Mouse (Mus musculus) spleen, adult 18-20 months (tissue): ENCODE measurements around the gene Cys1.

Experiments used
- DNase-seq, 2 experiments: peaks; one replicate each; pipeline ENCODE4 v3.0.0; 2022; ENCODE audit warnings: mixed read lengths in 2 of 2

Cys1 gene

GRCm38 (mm10) chr12:24697484-24698204 is 16.0 kb upstream of the Cys1 start:
- no peak for DNase-seq

GRCm38 (mm10) chr12:24696500-24697483 is 15.2 kb upstream of the Cys1 start:
- peak; percentile 57 to 71 for DNase-seq

GRCm38 (mm10) chr12:24690351-24690750 is 8.7 kb upstream of the Cys1 start:
- DNase-seq = no peak

- DNase-seq = no peak
Measured at GRCm38 (mm10) chr12:24686696-24687346, 5.2 kb upstream of the Cys1 start.

DNA sequence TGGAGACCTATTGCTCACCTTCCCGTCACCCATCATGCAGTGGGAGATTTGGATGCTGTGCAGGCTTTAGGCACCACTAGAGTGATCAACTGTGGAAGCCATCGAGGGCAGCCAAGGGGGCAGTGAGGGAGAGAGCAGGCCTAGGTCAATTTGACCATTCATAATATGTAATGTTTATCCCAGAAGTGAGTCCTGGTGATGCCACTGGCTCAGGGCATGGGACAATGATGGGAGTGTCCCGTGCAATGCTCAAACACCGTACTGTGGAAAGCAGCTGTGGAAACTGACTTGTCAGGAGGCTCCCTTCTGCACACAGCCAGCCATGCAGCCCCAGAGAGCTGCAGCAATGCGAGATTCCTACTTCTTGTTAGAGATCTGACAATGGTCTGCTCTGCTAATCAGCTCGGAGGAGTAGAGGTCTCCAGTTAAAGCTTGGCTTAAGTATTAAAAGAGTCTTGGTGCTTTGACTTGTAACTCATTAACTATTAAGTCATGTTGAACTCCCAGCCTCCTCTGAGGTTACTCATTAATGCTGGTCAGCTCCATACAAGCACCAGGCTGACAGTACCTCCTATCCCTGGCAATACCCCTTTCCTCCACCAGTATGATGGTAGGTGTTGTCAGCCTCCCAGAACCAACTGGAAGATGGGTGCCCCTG is 4.6 kb upstream of the Cys1 start:
- DNase-seq = no peak

DNA sequence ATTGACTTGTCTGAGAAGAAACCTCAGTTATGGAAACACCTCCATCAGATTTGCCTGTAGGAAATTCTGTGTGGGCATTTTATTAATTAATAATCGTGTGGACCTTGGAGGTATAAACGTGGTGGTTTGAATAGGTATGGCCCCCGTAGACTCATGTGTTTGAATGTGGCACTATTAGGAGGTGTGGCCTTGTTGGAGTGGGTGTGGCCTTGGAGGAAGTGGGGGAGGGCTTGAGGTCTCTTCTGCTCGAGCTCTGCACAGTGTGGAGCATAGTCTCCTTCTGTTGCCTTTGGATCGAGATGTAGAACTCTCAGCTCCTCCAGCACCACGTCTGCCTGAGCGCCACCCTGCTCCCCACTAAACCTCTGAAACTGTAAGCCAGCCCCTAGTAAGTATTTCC is 1.8 kb upstream of the Cys1 start:
- no peak for DNase-seq

- DNase-seq = no peak
Measured at GRCm38 (mm10) chr12:24682563-24682962, 950 bp upstream of the Cys1 start.

GRCm38 (mm10) chr12:24680492-24681285 is 924 bp downstream of the Cys1 start:
- DNase-seq = no peak

DNA sequence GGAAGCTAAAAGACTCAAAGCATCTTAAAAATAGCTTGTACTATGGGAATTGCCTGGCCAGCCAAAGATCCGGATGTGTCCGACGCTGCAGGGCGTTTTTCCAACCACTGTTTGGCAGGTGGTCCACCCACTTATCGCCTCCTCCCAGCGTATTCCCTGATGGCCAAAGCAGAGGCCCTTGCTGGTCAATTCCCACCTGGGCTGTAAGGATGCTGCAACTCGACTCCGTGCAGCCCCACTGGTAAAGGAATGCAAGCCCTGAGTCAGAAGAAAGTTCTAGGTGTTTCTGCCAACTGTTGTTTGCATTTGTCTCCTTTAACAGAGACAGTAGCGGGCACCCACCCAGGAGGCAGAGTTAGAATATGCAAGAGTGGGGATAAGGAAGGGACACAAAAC is 1.5 kb downstream of the Cys1 start:
- DNase-seq = no peak

- DNase-seq = no peak
Measured at GRCm38 (mm10) chr12:24662131-24662530, 19.5 kb downstream of the Cys1 start.

DNA sequence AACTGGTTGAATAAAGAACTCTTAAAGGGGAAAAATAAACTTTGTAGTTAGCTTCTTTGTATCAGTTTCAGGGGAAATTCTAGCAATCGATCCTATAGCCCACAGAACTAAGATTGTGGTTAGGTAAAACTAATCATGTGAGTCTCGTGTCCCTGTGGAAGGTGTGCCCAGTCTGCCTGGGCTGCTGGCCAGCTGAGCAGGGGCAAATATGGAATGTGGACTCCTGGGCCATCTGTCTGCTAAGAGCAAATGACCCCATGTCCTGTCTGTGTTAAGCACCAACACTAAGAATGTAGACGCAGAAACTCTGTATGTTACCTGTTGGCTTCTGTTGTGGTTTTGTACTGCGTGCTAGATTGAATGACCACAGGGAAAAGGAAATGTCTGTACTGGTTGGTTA is 20.5 kb downstream of the Cys1 start:
- no peak for DNase-seq

DNA sequence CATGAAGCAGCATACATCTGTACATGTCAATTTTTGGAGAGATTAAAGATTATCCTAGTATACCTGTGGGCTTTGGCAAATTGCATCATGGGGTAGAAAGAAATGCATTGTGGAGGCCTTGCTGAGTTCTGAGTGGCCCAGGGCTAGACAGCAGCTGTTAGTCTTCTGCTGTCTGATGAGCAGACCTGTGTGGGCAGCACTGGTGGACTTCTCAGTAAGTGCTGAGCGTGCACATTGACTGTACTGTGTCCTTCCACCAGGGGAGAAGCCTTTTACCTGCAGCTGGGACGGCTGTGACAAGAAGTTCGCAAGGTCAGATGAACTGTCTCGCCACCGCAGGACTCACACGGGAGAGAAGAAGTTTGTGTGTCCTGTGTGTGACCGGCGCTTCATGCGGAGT is 21.7 kb downstream of the Cys1 start:
- no peak for DNase-seq

DNA sequence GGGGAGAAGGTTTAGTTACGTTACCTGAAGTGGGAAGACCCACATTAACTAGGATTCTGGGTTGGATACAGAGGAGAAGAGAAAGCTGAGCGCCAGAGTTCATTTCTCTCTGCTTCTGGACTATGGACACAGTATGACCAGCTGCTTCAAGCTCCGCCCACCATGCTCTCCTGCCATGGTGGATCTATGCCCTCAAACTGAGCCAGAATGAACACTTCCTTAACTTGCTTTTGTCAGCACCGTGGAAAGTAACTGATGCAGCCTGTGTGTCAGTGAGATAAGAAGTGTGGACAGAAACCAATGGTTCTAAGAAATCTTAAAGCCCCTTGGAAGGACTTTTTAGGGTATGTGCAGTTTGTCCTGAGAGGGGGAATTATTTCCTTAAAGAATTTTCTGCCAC is 22.6 kb downstream of the Cys1 start:
- no peak for DNase-seq

GRCm38 (mm10) chr12:24656436-24656835 is 25.2 kb downstream of the Cys1 start:
- no peak for DNase-seq

- no peak for DNase-seq
Measured at GRCm38 (mm10) chr12:24654065-24654862, 27.3 kb downstream of the Cys1 start.

GRCm38 (mm10) chr12:24651642-24652342 is 29.8 kb downstream of the Cys1 start:
- peak; percentile 89 to 92 for DNase-seq

GRCm38 (mm10) chr12:24651063-24651557 is 30.5 kb downstream of the Cys1 start, which contains the start of gene Klf11:
Gene Klf11 (plus strand): TSS chr12:24651274.
- DNase-seq = peak; percentile 96 to 98

GRCm38 (mm10) chr12:24650415-24651062 is 31.1 kb downstream of the Cys1 start:
- no peak for DNase-seq

DNA sequence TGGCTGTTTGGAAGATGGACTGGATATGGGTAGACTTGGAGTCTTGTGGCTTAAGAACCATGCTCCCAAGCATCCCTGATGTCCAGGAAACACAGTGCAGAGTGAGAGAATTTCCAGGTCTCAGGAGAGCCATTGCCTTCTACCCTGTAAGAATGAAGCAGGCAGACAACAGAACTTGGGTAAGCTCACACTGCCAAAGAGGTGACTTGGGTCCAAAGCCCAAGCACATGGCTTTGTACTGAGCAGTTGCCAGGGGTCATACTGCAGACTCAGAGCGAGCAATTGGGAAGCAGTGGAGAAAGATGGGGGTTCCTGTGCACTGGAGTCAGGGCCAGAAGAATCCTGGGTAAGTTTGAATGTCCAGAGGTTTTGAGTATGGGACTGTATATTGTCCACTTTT is 33.5 kb downstream of the Cys1 start:
- no peak for DNase-seq

- no peak for DNase-seq
Measured at GRCm38 (mm10) chr12:24645901-24646300, 35.7 kb downstream of the Cys1 start.
